Mouse (Mus musculus) neural tube, embryonic 10.5 days (tissue): ENCODE results near the gene Dkc1.

Source experiments
- DNase-seq: peaks from one replicate; pipeline ENCODE4 v3.0.0-alpha.2; 2017; ENCODE audit warnings: low spot score; ENCODE audit errors: extremely low spot score

Gene Dkc1

DNA sequence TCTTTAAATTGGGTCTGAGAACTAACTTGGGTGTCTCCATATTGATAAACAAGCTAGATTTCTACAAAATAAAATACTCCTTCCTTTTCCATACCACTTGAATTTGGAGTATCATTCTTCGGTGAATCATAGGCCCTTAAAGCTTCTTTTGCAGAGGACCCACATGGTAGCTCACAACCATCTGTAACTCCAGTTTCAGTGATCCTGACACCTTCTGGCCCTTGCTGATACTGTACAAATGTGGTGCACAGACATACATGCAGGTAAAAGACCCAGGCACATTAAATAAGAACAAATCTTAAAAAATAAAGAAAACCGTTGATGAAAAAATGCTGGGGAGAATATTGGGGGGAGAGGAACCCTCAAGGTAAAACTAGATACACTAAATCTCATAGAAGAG lies 42.5 kb downstream of the Dkc1 start:
- DNase-seq = no peak

DNA sequence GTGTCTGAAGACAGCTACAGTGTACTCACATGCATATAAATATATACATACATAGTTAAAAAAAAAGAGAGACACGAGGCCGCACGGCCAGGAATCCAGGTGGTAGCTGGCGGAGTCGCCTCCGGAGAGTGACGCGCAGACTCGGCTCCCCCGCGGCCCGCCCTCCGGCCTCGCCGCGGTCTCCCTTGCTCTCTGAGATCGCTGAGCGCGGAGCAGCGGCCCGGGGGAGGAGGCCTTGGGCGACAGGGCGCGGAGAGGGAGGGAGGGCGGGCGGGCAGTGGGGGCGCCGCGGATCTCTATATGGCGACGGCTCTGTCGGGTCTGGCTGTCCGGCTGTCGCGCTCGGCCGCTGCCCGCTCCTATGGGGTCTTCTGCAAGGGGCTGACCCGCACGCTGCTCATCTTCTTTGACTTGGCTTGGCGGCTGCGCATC lies 47.5 kb downstream of the Dkc1 start:
- DNase-seq = peak; percentile 19

DNA sequence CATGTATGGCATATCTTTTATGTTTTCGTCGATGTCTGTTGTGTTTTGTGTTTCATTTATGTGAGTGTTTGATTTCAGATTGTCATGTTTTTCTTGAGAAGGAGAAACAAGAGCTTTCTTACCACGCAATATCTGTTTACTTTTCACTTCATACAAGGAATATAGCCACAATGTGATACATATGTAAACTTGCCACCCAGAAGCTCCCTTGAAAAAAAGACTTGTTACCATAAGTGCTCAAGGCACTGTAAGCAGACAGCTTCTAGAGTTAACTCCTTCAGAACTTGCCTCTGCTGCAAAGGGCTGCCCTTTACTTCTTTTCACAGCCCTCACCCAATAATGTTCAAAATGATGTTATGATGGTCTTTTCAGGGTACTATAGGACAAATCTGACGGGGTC lies 52.8 kb downstream of the Dkc1 start:
- no peak for DNase-seq

DNA sequence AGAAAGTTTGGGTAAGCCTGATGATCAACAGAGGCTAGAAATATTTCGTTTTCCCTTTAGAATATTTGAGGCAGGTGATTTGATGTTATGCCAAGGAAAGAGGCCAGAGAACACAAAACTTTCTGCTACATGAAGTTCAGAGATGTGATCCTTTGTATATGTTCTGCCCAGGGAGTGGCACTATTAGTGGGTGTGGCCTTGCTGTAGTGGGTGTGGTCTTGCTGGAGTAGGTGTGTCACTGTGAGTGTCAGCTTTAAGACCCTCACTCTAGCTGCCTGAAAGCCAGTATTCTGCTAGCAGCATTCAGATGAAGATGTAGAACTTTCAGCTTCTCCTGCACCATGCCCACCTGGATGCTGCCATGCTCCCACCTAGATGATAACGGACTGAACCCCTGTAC lies 54.6 kb downstream of the Dkc1 start:
- no peak for DNase-seq

DNA sequence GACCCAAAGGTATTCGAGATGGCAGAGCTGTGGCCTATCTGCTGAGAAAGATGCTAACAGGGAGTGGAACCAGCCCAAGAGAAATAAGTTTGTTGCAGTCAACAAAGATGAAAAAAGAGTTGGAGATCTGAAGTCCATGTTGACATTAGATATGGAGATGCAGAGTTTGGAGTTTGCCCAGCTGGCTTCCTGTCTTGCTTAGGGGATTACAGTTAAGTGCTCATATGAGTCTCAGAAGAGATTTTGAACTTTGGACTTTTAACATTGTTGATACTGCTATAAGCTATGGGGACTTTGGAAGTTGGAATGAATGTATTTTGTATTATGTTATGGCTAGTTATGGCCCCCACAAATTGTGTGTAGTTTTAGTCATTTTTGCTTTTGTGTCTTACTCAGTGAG lies 56.6 kb downstream of the Dkc1 start:
- DNase-seq = no peak

DNA sequence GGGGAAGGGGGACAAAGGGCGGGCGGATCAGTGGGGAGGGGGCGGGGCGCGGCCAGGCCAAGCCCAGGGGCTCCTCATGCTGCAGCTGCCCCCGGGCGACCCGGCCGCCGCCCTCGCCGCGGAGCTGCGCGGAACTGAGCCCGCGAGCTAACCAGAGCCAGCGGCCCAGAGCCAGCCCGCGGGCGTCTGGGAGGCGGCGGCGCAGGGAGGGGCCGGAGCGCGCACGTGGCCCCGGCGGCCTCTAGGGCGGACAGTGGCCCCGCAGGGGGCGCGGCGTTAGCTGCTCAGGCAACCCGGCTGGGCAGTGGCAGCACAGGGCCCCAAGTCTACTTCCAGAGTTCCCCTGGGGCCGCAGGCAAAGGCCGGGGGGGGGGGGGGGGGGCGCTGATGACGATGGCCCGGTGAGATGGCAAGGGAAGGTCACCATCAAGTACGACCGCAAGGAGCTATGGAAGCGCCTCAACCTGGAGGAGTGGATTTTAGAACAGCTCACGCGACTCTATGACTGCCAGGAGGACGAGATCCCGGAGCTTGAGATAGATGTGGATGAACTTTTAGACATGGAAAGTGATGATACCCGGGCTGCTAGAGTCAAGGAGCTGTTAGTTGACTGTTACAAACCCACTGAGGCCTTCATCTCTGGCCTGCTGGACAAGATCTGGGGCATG lies 60.1 kb downstream of the Dkc1 start:
- peak; percentile 55 for DNase-seq
